Mouse (Mus musculus) layer of hippocampus, adult 9-11 months (tissue): ENCODE results near the gene Ier2.
"Not testable (repeated sequence)": the region's sequence is repeated elsewhere in the genome, so short reads cannot be mapped to it uniquely, and the experiment has no call there.

ENCODE experiments used
- DNase-seq: peaks from one replicate; pipeline ENCODE4 v3.0.0; 2022

Gene Ier2

GRCm38 (mm10) chr8:84697166-84698130, 34.8 kb upstream of the Ier2 start:
- DNase-seq: no peak

- no peak for DNase-seq
These were observed 32.5 kb upstream of the Ier2 start for GRCm38 (mm10) chr8:84695140-84695539.

GRCm38 (mm10) chr8:84693332-84693731, 30.7 kb upstream of the Ier2 start:
- DNase-seq: no peak

- peak; percentile 92 for DNase-seq
These were observed 26.7 kb upstream of the Ier2 start for GRCm38 (mm10) chr8:84689091-84689915.

GRCm38 (mm10) chr8:84687705-84688100, 25.1 kb upstream of the Ier2 start, which contains the start of gene Nacc1:
TSS of gene Nacc1 (minus strand) at chr8:84687862.
- peak; percentile 84 for DNase-seq

- DNase-seq: no peak
These were observed 24.5 kb upstream of the Ier2 start for GRCm38 (mm10) chr8:84687003-84687704.

- peak; percentile 60 for DNase-seq
These were observed 23.7 kb upstream of the Ier2 start, which contains the start of gene Trmt1 for GRCm38 (mm10) chr8:84686191-84687002. TSS of gene Trmt1 (plus strand) at chr8:84686307.

- no peak for DNase-seq
These were observed 21.9 kb upstream of the Ier2 start for GRCm38 (mm10) chr8:84684537-84684936.

GRCm38 (mm10) chr8:84682257-84682656, 19.6 kb upstream of the Ier2 start:
- no peak for DNase-seq

GRCm38 (mm10) chr8:84681476-84681875, 18.8 kb upstream of the Ier2 start:
- no peak for DNase-seq

- DNase-seq: no peak
These were observed 14.7 kb upstream of the Ier2 start for GRCm38 (mm10) chr8:84677305-84677704.

- DNase-seq: not testable (repeated sequence)
These were observed 7.8 kb upstream of the Ier2 start for GRCm38 (mm10) chr8:84670295-84671006.

- no peak for DNase-seq
These were observed 6.3 kb upstream of the Ier2 start for GRCm38 (mm10) chr8:84668731-84669485.

GRCm38 (mm10) chr8:84668081-84668480, 5.4 kb upstream of the Ier2 start:
- no peak for DNase-seq

- peak; percentile 47 for DNase-seq
These were observed 2.8 kb upstream of the Ier2 start for GRCm38 (mm10) chr8:84665385-84665893.

GRCm38 (mm10) chr8:84664566-84665384, 2.1 kb upstream of the Ier2 start:
- peak; percentile 90 for DNase-seq

- peak; percentile 97 for DNase-seq
These were observed 1.1 kb upstream of the Ier2 start for GRCm38 (mm10) chr8:84663483-84664327.

GRCm38 (mm10) chr8:84661961-84662571, 586 bp downstream of the Ier2 start:
- no peak for DNase-seq
